Mouse (Mus musculus): ENCODE results near the gene ccdc198. TPM values are rescaled to one million over a fixed set of nuclear protein-coding genes. Genes with fewer than 3 reads are reported as not detected.

ccdc198 gene
- polyA plus RNA-seq (2012; rRNA removed), result 0.15 and 0.18 TPM in 2 replicates

DNA sequence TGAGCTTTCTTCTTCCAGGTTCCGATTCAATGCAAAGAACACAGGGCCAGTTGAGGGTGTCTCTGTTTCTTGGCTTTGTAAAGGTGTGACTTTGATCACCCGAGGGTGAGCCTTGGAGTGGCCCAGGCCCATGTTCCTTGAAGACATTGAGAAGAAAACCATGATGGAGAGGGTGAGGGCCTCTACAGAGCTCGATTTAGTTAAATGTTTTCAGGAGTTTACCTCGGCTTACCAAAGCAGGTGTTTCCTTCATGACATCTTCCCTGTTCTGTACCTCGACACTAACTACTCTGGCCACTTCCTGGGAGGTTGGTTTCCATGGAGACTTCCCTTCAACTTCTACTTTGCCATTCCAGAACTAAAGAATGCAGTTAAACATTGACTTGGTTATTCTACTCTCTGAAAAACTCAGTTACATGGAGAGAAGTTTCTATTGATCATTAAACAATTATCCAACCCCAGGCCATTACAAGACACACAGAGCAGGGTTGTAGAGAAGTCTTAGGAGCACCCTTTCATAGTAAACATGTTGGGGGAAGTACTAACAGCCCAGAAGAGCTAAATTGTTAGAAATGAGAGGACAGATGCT lies at the start of gene ccdc198:
TSS of gene ccdc198 (minus strand) at position 349 of the 589 bp plus-strand sequence.

DNA sequence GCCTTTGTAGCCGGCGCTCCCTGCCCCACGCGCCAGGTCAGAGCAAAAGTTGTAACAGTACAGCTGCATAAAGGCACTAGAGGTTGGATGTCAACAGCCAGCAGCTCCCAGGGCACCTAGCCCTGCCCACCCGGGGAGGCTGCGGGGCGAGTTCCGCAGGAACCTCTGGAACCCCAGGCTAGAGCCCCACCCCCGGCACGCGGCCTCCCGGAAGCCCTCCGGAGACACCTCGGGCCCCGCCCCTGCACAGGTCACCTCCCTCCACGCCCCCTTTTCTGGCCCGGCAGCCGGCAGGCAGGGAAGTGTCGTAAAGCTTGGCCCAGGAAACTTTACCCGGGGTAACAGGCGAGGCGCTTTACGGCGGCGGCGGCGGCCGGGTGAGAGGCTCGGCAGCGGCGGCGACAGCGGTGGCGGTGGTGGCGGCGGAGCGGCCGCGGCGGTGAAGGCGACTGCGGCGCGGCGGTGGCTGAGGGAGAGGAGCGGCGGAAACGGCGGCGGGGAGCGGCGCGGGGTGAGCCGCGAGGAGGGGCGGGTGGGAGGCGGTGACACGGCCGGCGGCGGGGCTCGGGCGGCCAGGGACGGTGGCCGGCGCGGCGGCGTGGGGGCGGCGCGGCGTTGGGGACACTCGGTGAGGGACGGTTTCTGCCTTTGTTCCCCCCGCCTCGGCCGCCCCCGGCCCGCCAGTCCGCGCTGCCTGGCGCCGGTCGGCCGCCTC lies 73.2 kb downstream of the ccdc198 start, which contains the start of gene Naa30:
TSS of gene Naa30 (plus strand) at position 360 of the 715 bp plus-strand sequence.

Other genes with a start within 250 kb of the ccdc198 start
- gene Ap5m1, start 179.4 kb downstream of the ccdc198 start, polyA plus RNA-seq (2012; rRNA removed), result 5.3 and 6.0 TPM in 2 replicates
- 7.7 and 14.1 TPM in 2 replicates for gene Exoc5, start 178.8 kb downstream of the ccdc198 start, polyA plus RNA-seq (2012; rRNA removed)
- 7.9 and 9.9 TPM in 2 replicates for gene Naa30, start 73.2 kb downstream of the ccdc198 start, polyA plus RNA-seq (2012; rRNA removed)